In genomic region chr2:30902726-30903722, GRCm38 (mm10) we compare ENCODE assay signal across 8 mouse cellular contexts. TPM values are rescaled to one million over a fixed set of nuclear protein-coding genes. Genes with fewer than 3 reads are reported as not detected.
DNase-seq lines count a peak whose midpoint lies in the region; ATAC-seq and TF ChIP-seq lines count a peak whose summit lies in the region.

No protein-coding gene starts in this region.

- H3K9me3 ChIP-seq in embryonic facial prominence, embryonic 13.5 days: no peaks in the 10 kb centered on the region
- no peaks in the 10 kb centered on the region for H3K9me3 ChIP-seq in hindbrain, postnatal 0 days (ENCODE audit: low read length)

- H3K36me3 ChIP-seq in embryonic facial prominence, embryonic 13.5 days: peaks cover 7% of the 10 kb centered on the region; the same call in 1 of the 2 replicates
- H3K36me3 ChIP-seq in hindbrain, postnatal 0 days (ENCODE audit: insufficient read depth, low read length): no peaks in the 10 kb centered on the region

- peak overlapping the region; percentile 87 for H3K4me2 ChIP-seq in embryonic facial prominence, embryonic 13.5 days
- peak overlapping the region; percentile 66 for H3K4me2 ChIP-seq in hindbrain, postnatal 0 days (ENCODE audit: low read depth, low read length)

- H3K4me3 ChIP-seq in lung, adult 2 months (replicated peaks; ENCODE audit: extremely low read depth, low read depth, low read length): peak overlapping the region; percentile 71
- peak overlapping the region; percentile 58 for H3K4me3 ChIP-seq in embryonic facial prominence, embryonic 13.5 days
- peak overlapping the region; percentile 35 for H3K4me3 ChIP-seq in hindbrain, postnatal 0 days (ENCODE audit: low read length)

- H3K27me3 ChIP-seq in embryonic facial prominence, embryonic 13.5 days: no peaks in the 10 kb centered on the region
- H3K27me3 ChIP-seq in hindbrain, postnatal 0 days (ENCODE audit: insufficient read depth, low read length): no peaks in the 10 kb centered on the region

- peak; percentile 58; the same call in 1 of the 2 replicates for TF ChIP-seq POLR2A in lung, adult 2 months (IDR thresholded peaks at IDR 0.05; ENCODE audit: borderline replicate concordance, extremely low read depth, low read depth, low read length)

- peak overlapping the region; percentile 73 for H3K9ac ChIP-seq in embryonic facial prominence, embryonic 13.5 days
- H3K9ac ChIP-seq in hindbrain, postnatal 0 days (replicated peaks; ENCODE audit: low read length): peak overlapping the region; percentile 45

- DNase-seq in lung, adult 2 months: no peak
- DNase-seq in lung, postnatal 25 days (ENCODE audit: low spot score): no peak
- DNase-seq in hindbrain, postnatal 0 days (ENCODE audit: low spot score): peak; percentile 32
- peak; percentile 59 for DNase-seq in lung, postnatal 10 days
- no peak for DNase-seq in layer of hippocampus, adult 18-20 months (ENCODE audit: low spot score in 2 of 2)
- no peak for DNase-seq in right cerebral cortex, adult 18-20 months
- no peak for DNase-seq in thymus, postnatal 0 days (ENCODE audit: low spot score)

- peak; percentile 71; the same call in 1 of the 2 replicates for ATAC-seq in embryonic facial prominence, embryonic 13.5 days (ENCODE audit: insufficient number of reproducible peaks, insufficient read depth, low FRiP score, low TSS enrichment, low read depth)
- peak; percentile 53; the same call in 1 of the 2 replicates for ATAC-seq in hindbrain, postnatal 0 days

- no peaks in the 10 kb centered on the region for H3K4me1 ChIP-seq in lung, adult 2 months (ENCODE audit: control insufficient read depth, insufficient read depth, low read length)
- H3K4me1 ChIP-seq in embryonic facial prominence, embryonic 13.5 days: peaks cover 32% of the 10 kb centered on the region
- H3K4me1 ChIP-seq in hindbrain, postnatal 0 days (ENCODE audit: insufficient read depth, low read length): peaks cover 6% of the 10 kb centered on the region; the same call in 1 of the 2 replicates

- TF ChIP-seq CTCF in lung, adult 2 months (IDR thresholded peaks at IDR 0.05; ENCODE audit: insufficient read depth, low read length): no peak
- TF ChIP-seq CTCF in hindbrain, postnatal 0 days (IDR thresholded peaks at IDR 0.05; ENCODE audit: low read depth): no peak

- H3K27ac ChIP-seq in embryonic facial prominence, embryonic 13.5 days: peak overlapping the region; percentile 28; the same call in 1 of the 2 replicates
- H3K27ac ChIP-seq in hindbrain, postnatal 0 days: no peak overlapping the region

- 14% methylated on average over 37 of the region's 37 CpGs for WGBS in lung, adult 2 months
- 9% methylated on average over 34 of the region's 37 CpGs for WGBS in embryonic facial prominence, embryonic 13.5 days
- 11% methylated on average over 35 of the region's 37 CpGs for WGBS in hindbrain, postnatal 0 days

RNA-seq across cellular contexts. Expression of gene Ptges, which starts 26.6 kb away (rescaled TPM):
- 39.2 and 42.3 TPM in 2 replicates for polyA plus RNA-seq in lung, adult 2 months (2012; rRNA removed)
- polyA plus RNA-seq in embryonic facial prominence, embryonic 13.5 days (2015; fragmentation: Nextera tagmentation; extraction: Ambion mirVana): 15.8 and 19.8 TPM in 2 replicates
- 3.6 and 13.3 TPM in 2 replicates for total RNA-seq in hindbrain, postnatal 0 days (2014; rRNA removed)
- 8.4 and 9.0 TPM in 2 replicates for polyA plus RNA-seq in hindbrain, postnatal 0 days (2015; fragmentation: Nextera tagmentation; extraction: Ambion mirVana)
- 1 to 10 TPM; 2.5 to 5.2 TPM for total RNA-seq in layer of hippocampus, adult 18-20 months (2021)
- polyA plus RNA-seq in thymus, postnatal 0 days (2015; fragmentation: Nextera tagmentation; extraction: Ambion mirVana): 3.2 and 3.4 TPM in 2 replicates

RNA-seq across cellular contexts. Expression of gene Tor1b, which starts 49.7 kb away (rescaled TPM):
- 23.6 and 30.2 TPM in 2 replicates for polyA plus RNA-seq in lung, adult 2 months (2012; rRNA removed)
- polyA plus RNA-seq in embryonic facial prominence, embryonic 13.5 days (2015; fragmentation: Nextera tagmentation; extraction: Ambion mirVana): 37.2 and 37.6 TPM in 2 replicates
- total RNA-seq in hindbrain, postnatal 0 days (2014; rRNA removed): 22.9 and 25.4 TPM in 2 replicates
- 18.7 and 20.4 TPM in 2 replicates for polyA plus RNA-seq in hindbrain, postnatal 0 days (2015; fragmentation: Nextera tagmentation; extraction: Ambion mirVana)
- total RNA-seq in layer of hippocampus, adult 18-20 months (2021): 10 to 100 TPM; 32.3 to 38.3 TPM
- 24.2 and 26.1 TPM in 2 replicates for polyA plus RNA-seq in thymus, postnatal 0 days (2015; fragmentation: Nextera tagmentation; extraction: Ambion mirVana)

Comparison
In these comparisons a context has a peak if more than half of its experiments do, and no peak if none do; other contexts are left out.
1. DNase-seq: peak in hindbrain, postnatal 0 days (single experiment) and lung, postnatal 10 days (single experiment); none in lung, adult 2 months (single experiment), lung, postnatal 25 days (single experiment), layer of hippocampus, adult 18-20 months (0 of 2), right cerebral cortex, adult 18-20 months (single experiment) and thymus, postnatal 0 days (single experiment).
2. Peak in every context shown above with its lines, with median percentiles within 50 percentile points of each other: H3K4me3 ChIP-seq.